Mouse (Mus musculus) left cerebral cortex, adult 8-10 months (tissue): ENCODE results near the gene Lamb2. TPM values are rescaled to one million over a fixed set of nuclear protein-coding genes. Genes with fewer than 3 reads are reported as not detected.

Source experiments
- DNase-seq, 2 experiments: peaks; one replicate each; pipeline ENCODE4 v3.0.0; 2022; ENCODE audit warnings: low spot score in 2 of 2
- total RNA-seq, 4 experiments: library from RNA; stranded (reverse); gene quantifications; 2 replicates each; pipeline ENCODE4 v1.2.4; 2022

Gene Lamb2
- total RNA-seq, 4 experiments from 2014 or later, result 28.0 to 35.7 (median 30.8) TPM

- DNase-seq, result no peak
These were observed 11.7 kb downstream of the Lamb2 start for GRCm38 (mm10) chr9:108491286-108491580.

GRCm38 (mm10) chr9:108492043-108492750 is 12.7 kb downstream of the Lamb2 start:
- no peak for DNase-seq

- DNase-seq, result no peak
These were observed 13.7 kb downstream of the Lamb2 start for GRCm38 (mm10) chr9:108493246-108493645.

GRCm38 (mm10) chr9:108494146-108494825 is 14.8 kb downstream of the Lamb2 start:
- no peak for DNase-seq

GRCm38 (mm10) chr9:108494905-108495304 is 15.4 kb downstream of the Lamb2 start:
- DNase-seq, result no peak

GRCm38 (mm10) chr9:108499231-108499630 is 19.7 kb downstream of the Lamb2 start:
- DNase-seq, result no peak

GRCm38 (mm10) chr9:108499943-108500342 is 20.4 kb downstream of the Lamb2 start:
- no peak for DNase-seq

GRCm38 (mm10) chr9:108506901-108507300 is 27.4 kb downstream of the Lamb2 start:
- no peak for DNase-seq

- peak; percentile 75 to 94 for DNase-seq
These were observed 28.3 kb downstream of the Lamb2 start, which contains the start of gene Qars for GRCm38 (mm10) chr9:108507619-108508434. Gene Qars, plus strand, starts transcription at chr9:108507706.

- peak in 1 of 2 experiments; percentile 4 for DNase-seq
These were observed 29.2 kb downstream of the Lamb2 start for GRCm38 (mm10) chr9:108508776-108509175.

GRCm38 (mm10) chr9:108516380-108517251 is 37.1 kb downstream of the Lamb2 start, which contains the start of gene Qrich1:
Gene Qrich1, plus strand, starts transcription at chr9:108516806.
- peak; percentile 89 to 93 for DNase-seq

GRCm38 (mm10) chr9:108517253-108517930 is 37.9 kb downstream of the Lamb2 start:
- DNase-seq, result peak; percentile 29 to 72

GRCm38 (mm10) chr9:108517931-108518332 is 38.4 kb downstream of the Lamb2 start:
- DNase-seq, result peak in 1 of 2 experiments; percentile 32

GRCm38 (mm10) chr9:108521604-108522003 is 42.1 kb downstream of the Lamb2 start:
- DNase-seq, result no peak

GRCm38 (mm10) chr9:108523341-108523740 is 43.8 kb downstream of the Lamb2 start:
- DNase-seq, result no peak

- no peak for DNase-seq
These were observed 45.9 kb downstream of the Lamb2 start for GRCm38 (mm10) chr9:108525400-108525799.

GRCm38 (mm10) chr9:108530954-108531353 is 51.4 kb downstream of the Lamb2 start:
- no peak for DNase-seq

GRCm38 (mm10) chr9:108531496-108531895 is 52.0 kb downstream of the Lamb2 start:
- no peak for DNase-seq
